Mouse (Mus musculus) embryo, embryonic 11.5 days (tissue): ENCODE data around the gene Zfp663.

ENCODE experiments used
- DNase-seq: peaks from one replicate; pipeline ENCODE4 v3.0.0-alpha.2; 2012; ENCODE audit warnings: low read depth, low spot score

The Zfp663 gene

DNA sequence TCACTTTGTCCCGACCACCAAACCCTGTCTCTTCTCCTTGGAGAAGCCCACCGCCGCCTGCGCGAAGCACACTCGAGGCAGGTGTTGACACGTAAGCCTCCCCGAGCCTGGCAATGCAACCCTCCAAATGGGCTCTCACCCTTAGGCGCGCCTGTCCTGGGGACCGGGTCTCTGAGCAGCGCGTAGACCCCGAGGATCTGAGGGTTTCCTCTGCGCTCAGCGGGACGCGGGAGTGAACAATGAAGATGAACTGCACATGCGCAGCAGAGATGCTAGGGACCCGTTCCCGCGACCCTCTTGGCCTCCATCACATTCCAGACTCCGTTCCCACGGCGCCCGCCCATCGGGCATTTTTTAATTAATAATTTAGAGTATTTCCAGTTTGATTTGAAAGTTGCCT is at the start of gene Zfp663:
TSS of gene Zfp663 (minus strand) at position 234 of the 400 bp plus-strand sequence.
- DNase-seq = peak; percentile 46

DNA sequence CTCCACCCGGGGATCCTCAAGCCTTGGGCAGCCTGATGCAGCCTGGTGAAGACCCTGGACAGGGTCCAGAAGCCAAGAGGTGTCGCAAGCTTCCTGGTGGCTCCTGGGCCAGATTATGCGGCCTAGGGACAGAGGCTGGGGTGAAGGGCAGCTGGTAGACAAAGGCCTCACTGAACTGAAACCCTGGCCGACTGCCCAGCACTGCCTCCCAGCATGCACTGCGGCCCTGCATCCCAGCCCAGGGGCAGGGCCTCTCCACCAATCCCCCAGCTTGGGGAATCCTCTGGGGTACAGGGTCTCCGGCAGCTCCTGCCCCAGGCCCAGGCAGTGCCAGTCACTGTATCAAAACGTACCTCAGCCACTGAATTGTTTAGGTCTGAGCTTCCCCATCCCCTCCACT is 48.8 kb upstream of the Zfp663 start:
- no peak for DNase-seq

DNA sequence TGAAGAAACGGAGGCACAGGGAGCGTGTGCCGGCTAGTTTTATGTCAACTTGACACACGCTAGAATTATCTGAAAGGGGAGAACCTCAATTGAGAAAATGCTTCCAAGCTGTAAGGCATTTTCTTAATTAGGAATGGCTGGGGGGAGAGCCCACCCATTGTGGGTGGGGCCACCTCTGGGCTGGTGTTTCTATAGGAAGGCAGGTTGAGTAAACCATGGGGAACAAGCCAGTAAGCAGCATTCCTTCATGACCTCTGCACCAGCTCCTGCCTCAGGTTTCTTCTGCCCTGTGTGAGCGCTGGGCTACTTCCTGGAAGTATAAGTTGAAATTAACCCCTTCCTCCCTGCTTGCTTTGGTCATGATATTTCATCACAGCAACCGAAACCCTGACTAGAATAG is 47.3 kb upstream of the Zfp663 start:
- no peak for DNase-seq

- DNase-seq = no peak
These were observed 46.7 kb upstream of the Zfp663 start for GRCm38 (mm10) chr2:165415141-165415721.

DNA sequence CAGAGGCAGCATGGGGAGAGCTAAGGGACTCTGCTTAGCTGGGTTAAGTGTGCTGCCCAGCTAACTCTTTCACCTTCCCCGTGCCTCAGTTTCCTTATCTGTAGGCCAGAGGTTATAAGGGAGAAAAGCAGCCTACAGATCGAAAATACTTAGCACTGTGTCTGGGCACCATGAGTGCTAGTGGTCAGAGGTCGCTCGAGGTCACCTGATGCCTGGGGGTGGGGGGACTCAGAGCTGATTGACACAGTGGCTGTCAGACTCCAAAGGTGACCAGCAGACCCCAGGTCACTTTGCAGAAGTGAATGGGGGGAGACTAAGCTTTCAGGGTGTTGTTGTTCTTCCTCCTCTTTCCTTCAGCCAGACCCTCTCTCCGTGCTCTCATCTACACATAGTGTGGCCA is 45.8 kb upstream of the Zfp663 start:
- no peak for DNase-seq

DNA sequence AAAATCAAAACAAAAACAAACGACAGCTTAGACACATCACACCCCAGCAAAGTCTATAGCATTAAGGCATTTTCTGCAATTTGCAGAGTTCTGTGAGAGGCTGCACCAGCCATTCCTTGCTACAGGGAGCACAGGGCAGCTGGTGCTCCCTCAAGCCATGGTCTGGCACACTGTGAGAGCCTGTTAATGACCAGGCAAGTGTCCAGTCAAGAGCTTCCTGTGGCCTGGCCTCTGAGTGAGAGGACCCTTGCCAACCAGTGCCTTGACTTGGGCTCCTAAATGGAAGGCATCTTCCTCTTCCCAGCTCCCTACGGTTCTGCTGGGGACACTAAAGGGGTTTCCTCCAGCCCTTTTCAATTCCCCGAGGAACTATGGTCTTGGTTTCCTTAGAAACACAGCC is 45.4 kb upstream of the Zfp663 start:
- DNase-seq = no peak

DNA sequence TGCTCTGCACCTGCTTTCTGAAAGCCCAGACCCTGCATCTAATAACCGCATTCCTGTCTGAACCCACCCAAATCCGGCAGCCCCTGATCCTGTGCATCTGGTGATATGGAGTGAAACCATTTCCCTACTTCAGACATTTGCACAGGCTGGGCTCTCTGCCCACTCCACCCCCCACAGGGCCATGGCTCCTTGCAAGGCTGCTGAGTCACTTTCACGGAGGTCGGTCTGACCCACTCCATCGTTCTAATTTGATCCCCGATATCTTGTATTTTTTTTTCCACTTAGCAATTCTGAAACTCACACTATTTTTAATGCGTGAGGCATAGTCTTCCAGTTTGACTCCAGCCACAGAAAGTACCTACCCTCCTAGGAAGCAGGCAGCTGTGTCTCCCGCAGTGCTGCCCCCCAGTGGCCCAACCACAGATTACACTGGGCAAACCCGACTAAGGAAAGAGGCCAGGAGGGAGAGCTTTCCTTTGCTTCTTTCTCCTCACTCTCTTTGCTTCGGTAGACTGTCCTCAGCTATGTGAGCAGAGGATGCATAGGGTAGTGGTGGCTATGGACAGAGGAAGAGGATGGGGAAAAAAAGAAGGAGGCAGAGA is 39.3 kb upstream of the Zfp663 start:
- no peak for DNase-seq

GRCm38 (mm10) chr2:165405351-165405750 is 36.8 kb upstream of the Zfp663 start:
- no peak for DNase-seq

- no peak for DNase-seq
These were observed 36.4 kb upstream of the Zfp663 start for GRCm38 (mm10) chr2:165404951-165405350.

DNA sequence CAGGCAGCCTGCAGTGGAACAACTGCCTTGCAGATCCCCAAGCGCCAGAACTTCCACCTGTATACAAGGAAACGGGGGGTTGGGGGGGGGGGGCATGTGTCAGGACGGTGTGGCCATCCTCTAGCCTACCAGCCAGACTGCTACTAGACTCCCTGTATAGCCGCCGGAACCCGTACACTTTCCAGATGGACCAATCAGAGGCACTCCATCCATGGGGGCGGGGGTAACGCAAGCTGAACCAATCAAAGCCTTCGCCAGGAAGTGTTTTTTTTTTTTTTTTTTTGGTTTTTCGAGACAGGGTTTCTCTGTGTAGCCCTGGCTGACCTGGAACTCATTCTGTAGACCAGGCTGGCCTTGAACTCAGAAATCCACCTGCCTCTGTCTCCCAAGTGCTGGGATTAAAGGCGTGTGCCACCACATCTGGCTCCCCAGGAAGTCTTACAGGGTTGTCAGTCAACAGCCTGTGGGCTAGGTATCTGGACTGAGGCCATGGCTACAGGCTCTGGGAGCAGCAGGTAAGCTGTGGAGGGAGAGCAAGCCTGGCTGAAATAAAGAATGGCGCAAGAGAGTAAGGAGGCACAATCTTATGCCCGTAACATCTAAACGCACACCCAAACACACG is 29.7 kb upstream of the Zfp663 start:
- DNase-seq = no peak

GRCm38 (mm10) chr2:165397502-165398163 is 29.1 kb upstream of the Zfp663 start:
- no peak for DNase-seq

- no peak for DNase-seq
These were observed 28.4 kb upstream of the Zfp663 start for GRCm38 (mm10) chr2:165396831-165397501.

- no peak for DNase-seq
These were observed 23.6 kb upstream of the Zfp663 start for GRCm38 (mm10) chr2:165392156-165392555.

GRCm38 (mm10) chr2:165391561-165391960 is 23.0 kb upstream of the Zfp663 start:
- DNase-seq = no peak

DNA sequence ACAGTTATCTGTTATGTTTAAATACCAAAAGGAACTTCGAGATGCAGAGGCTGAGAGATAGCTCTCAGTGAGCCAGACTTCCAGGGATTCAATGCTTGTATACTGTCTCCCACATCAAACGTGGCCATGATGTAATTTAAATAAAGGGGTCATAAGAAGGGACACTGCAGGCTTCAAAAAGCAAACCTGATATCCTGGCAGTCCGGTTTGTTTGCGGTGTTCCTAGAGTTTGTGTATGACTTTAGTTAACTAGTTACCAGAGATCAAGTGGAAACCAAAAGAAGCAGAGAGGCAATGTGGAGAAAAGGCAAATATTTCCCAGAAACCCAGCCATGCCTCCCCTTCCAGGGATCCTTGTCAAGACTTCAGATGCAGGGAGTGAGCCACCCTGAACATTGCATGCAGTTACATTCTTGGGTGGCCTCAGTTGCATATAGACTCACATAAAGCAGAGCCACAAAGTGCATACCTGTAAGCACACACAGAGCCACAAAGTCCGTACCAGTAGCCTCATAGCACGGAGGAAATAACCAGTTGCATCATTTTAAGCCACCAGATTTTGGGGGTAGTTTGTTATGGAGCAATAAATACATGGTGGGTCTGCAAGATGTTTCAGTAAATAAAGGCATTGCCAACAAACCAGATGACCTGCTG is 20.9 kb upstream of the Zfp663 start:
- DNase-seq = no peak

- DNase-seq = peak; percentile 94
These were observed 19.4 kb upstream of the Zfp663 start, which contains the start of gene Zfp334 for GRCm38 (mm10) chr2:165387844-165388495. Gene Zfp334 (minus strand): TSS chr2:165388259.

DNA sequence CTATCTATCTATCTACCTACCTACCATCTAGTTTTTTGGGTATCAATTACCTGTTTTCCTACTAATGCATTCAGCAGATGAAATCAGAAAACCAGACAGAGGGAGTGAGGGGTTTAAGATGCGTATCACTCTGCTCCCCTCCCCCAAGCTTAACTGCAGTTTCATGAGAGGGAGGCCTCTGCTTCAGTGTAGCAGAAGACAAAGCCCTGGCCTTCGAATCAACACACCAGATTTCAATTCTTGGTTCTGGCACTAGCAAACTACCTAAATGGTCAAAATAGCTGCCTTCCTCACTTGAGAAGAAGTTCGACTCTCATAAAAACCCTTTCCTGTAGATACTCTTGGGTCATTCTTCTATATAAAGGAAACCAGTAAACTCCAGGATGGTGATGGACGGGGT is 18.8 kb upstream of the Zfp663 start:
- DNase-seq = no peak

DNA sequence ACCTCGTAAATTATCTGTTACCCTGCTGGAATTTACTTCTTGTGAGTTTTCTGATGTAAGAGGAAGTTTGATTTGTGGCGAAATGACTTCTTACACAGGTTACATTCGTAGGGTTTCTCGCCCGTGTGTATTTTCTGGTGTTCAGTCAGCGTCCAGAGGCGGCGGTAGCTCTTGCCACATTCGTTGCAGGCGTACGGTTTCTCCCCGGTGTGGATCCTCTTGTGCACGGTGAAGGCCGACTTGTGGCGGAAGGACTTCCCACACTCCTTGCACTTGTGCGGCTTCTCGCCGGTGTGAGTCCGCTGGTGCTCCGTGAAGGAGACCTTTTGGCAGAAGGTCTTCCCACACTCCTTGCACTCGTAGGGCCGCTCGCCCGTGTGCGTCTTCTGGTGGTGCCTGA is 11.5 kb upstream of the Zfp663 start:
- no peak for DNase-seq

DNA sequence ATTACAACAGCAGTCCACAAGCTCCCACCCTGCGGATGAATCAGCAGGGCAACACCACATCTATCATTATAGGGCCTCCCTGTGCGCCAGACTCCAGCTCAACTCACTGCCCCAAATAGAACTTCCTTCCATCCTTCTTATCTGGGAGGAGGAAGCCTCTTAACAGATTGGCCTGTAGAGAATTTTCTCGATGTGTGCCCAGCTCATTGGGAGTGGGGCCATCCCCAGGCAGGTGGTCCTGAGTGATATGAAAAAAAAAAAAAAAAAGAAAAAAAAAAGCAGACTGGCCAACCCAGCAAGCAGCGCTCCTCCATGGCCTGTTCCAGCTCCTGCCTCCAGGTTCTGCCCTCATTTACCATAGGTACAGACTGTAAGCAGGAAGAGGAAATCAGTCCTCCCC is 7.5 kb upstream of the Zfp663 start:
- no peak for DNase-seq

DNA sequence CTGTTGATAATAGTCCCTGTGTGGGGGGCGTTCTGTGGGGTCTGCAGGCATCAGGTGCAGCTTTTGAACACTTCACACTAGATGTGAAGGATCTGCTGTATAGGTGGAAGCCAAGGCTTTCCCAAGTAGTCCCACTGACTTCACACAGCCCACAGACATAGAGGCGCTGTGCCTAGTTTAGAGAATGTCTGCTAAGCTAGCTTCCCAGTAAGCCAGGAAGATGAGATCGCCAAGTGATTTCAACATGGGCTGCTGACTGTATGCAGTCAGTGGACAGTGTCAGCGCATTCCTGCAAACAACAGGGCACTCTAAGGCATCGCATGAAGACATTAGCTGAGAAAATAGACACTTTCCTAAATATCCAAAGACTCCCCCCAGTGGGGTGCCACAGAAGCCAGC is 6.9 kb upstream of the Zfp663 start:
- no peak for DNase-seq

DNA sequence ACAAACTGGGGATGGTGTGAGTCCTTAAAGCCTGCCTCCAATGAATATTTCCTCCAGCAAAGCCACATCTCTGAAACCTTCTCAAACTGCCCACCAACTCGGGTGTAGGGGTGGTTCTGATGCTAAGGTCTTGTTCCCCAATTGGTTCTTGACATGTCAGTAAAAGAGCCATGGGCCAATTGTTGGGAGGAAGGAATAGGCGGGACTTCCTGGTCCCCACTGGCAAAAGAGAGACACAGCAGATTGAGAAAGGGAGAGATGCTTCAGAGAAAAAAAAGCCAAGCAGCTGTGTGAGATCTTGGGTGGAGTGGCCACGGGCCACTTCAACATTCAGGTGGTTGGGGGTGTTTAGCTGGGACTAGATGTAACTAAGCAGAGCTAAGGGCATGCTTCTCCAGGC is 2.5 kb upstream of the Zfp663 start:
- DNase-seq = no peak
